Mouse (Mus musculus) 3T3-L1 (cell line): ENCODE data around the gene Arcn1.

ENCODE experiments used
- DNase-seq: peaks from one replicate; pipeline ENCODE4 v3.0.0-alpha.2; 2015; ENCODE audit warnings: low read depth, low spot score

Arcn1 gene

DNA sequence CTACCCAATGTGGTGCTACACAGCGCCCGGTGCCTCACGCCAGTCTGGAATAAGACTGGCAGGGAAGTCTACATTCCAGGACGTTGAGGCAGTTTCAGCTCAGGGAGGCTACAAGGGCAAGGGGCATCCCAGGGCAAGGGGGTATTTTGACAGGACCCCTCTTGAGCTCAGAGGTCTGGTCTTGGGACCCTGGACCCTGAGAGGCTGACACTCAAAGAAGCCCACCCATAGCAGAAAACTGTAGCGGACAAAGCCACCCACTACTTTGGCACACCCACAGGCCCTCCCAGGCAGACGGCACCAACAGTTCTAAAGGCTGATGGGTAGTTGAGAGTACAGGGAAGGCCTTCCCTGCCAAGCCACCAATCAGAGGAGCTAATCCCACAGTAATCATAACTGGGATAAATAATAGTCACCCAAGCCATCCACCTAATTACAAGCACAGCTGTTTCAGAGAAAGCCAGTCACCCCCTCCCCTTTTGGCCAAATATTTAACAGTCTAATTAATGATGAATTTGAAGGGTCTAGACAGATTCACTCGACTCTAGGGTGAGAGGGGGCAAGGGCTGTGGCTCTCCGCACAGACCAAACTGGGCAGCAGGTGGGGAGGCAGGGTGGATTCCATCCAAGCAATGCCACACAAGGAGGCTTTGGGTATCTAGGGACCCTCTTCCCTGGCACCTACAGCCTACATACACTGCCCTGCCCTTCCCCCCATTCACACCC lies 47.9 kb downstream of the Arcn1 start:
- DNase-seq, result no peak

DNA sequence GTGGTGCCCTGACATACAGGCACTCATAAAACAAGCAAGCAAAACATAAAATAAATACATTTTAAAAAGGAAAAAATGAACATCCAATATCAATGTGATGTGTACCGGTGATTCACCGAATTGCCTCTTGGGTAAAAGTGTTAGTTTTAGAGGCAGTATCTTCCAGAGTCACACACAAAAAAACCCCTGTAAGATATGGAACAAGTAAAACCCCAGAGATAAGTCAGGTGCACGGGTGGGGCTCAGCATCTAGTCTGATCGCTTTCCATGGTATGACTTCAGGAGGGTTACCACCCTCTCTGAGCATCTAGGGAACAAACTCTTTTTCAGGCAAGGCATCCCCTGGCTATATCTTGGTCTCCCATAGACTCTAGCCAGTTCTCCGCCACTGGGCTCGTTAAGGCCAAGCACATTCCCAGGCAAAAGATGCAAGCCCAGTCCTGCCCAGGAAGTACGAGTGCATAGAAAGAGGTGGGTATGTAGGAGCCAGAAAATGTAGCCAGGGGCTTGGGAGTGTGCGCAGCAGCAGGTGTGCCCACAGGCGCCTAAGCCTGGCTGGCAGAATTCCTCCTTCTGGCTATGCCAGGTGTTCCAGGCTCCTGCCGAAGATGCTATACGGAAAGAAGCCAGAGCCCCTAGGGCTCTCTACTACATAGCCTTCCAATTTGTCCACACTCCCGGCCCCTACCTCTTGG lies 48.6 kb downstream of the Arcn1 start:
- no peak for DNase-seq

DNA sequence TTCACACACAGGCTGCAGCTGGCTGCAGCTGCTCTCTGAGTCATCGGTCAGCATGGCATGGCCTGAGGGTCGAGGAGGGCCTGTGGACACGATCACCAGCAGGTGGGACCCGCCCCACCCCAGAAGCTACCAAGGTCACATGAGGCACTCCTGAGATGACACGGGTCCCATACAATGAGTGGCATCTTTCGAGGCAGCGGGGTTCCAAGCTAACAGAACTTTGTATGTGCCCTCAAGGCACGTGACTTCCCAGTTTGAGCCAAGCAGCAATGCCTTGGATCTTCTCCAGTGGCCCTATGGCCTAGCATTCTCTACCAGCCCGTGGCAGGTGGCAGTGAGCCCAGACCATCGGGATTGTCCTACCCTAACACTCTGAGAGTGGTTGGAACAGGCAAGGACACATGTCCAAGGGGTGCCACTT lies 49.8 kb downstream of the Arcn1 start:
- no peak for DNase-seq

DNA sequence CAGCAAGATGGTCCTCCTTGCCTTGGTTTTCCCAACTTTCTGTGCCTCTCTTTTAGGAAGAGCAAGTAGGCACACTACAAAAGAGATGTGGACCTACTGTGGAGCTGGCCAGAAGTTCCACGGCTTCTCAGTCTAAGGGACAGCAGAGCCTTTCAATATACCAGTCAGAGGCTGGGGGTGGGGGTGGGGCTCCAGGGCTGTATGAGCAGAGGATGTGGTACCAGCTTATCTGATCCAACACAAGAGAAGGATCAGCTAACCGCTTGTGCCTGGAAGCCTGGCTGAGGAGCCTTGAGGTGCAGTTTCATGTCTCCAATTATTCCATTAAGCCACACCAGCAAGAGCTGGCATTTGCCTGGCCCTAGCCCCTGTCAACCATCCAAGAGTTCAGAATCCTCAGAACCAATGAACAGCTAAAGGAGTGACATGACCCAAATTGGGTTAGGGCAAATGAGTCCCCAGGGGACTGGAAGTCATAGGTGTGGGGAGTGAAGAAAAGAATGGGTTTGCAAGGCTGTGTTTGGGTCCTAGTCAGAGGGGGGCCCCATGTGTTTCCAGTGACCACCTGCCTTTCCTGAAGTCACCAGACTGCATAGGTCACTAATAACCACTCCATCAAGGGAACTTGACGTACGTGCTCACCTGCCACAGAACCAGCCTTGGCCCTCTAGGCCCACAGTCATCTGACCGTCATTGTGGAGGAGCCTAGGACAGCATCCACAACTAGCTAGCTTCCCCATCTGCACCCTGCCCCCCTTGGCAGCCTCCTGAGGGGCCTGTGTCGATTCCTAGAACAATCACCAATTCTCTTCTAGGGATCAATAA lies 50.4 kb downstream of the Arcn1 start:
- DNase-seq, result no peak

DNA sequence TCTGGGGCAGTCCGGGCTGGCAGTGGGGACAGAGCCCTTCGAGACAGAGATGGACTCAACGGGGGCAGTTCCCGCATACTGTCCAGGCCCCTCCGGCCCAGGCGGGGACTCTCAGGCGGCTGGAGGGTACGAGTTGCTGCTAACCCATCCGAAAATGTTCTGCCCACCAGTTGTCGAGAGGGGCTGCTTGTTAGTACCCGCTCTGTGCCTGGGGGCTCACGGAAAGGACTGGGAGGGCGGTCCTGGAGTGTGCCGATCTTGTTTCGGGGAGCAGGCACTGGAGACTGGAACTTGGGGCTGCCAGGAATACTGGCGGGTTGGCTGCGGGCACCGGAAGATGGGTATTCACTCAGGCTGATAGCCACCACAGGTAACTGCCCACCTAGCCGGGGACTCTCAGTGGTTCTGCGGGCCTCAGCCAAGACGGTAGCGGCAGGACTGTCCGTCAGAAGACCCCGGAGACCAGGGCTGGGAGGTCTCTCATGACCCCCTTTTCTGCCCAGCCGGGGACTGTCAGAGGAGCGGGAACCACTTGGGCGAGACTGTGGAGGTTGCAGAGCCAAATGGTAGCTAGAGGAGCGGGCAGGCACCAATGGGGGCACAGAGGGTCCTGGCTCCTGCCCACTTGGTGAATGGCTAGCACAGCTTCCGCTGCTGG lies 51.8 kb downstream of the Arcn1 start:
- no peak for DNase-seq

DNA sequence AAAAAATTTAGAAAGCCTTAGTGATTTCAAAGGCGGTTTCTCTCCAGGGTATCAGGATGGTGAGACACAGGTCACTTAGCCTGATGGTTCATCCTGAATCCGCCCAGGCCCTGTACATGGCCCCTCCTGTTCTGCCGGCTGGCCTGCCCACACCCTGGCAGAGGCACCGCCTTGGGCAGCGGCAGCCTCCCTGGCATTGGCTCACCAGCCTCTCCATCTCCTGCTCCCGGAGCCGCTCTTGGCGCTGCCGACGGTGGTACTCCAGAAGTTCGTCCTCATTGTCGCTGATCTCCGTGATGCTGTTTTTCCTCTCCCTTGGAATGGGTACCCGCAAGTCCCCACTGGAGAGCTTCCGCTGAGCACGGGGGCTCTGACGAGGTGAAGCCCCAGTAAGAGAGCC lies 52.5 kb downstream of the Arcn1 start:
- no peak for DNase-seq

DNA sequence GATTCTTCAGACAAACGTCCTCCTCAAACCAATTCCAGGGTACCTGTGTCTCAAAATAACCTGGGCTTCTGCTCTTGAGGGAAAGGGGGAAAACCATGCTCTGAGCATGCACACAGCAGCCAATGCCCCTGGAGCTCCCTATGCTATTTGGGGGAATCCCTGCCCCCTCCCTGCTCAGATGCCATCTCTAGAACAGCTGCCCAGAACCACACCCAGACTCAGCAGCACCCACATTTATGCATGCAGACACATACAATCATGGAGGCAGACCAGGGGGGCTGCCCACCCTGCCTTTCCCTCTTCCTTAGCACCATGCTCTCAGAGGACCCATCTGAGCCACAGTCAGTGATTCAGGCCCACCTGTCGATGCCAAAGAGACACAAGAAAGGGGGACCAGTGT lies 54.1 kb downstream of the Arcn1 start:
- no peak for DNase-seq

DNA sequence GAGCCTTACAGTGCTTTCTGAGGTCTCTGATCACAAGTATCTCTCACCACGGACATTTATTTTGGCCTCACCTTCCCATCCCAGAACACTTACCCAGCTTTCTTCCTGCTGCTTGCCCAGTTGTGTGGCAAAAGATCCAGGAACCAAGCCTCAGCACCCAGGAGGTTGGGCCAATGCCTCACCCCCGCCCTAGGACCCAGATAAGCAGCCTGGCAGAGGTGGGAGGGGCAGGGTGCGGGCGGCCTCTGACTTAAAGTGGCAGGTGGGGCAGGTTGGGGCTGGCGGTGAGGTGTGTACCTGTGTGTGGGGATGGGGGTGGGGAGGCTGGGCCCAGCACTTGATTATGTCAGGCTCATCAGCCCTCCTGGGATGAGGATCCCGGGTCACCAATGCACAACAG lies 54.6 kb downstream of the Arcn1 start:
- DNase-seq, result no peak

DNA sequence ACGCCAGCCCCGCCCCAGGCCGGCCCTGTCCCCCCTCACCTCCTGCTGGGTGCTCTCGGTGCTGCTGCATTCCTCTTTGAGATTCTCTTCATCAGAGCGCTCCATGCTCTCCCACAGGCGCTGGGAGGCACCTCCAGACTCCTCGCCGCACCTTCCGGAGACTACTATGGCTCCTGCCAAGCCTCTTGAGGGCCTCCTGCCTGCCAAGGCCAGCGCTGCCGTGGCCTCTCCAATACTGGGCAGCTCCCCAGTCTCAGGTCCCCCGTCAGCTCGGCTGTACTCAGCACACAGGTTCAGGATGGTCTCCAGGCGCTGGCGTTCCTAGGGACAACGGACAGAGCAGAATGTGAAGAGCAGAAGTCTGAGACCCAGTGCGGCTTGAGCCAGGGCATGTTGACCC lies 56.0 kb downstream of the Arcn1 start:
- no peak for DNase-seq

DNA sequence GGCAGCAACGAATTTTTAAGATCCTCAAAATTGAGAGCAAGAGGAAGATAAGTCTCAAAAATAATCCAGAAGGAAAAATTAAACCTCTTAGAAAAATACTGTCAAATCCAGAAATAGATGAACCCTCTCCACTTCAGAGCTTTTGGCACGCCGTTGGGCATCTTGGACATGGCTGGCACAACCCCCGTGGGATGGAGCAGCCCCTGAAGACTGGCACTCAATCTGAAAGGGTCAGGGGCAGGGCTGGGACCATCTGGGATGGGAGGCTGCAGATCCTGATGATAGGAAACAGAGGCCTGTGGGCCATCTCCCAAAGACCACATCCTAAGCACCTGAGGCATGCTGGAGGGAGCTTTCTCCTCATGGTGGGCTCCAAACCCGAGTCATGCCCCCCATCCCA lies 57.4 kb downstream of the Arcn1 start:
- DNase-seq, result no peak

DNA sequence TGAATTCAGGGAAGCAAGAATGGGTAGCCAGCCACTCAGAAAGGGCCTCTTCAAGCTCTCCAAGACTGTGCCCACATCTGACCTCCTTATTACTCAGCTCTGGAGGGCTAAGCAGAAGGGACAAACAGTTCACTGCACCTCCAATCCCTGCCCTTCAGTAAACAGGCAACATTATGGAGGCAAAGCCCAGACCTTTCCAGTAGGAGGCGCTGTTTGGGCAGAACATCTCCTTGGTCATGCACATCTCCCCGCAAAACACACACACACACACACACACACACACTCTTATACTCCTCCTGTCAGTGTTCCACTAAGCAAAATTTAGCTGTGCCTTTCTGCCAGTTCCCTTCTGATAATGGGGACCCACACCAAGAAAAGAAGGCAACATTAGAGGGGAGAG lies 58.0 kb downstream of the Arcn1 start:
- peak; percentile 64 for DNase-seq

DNA sequence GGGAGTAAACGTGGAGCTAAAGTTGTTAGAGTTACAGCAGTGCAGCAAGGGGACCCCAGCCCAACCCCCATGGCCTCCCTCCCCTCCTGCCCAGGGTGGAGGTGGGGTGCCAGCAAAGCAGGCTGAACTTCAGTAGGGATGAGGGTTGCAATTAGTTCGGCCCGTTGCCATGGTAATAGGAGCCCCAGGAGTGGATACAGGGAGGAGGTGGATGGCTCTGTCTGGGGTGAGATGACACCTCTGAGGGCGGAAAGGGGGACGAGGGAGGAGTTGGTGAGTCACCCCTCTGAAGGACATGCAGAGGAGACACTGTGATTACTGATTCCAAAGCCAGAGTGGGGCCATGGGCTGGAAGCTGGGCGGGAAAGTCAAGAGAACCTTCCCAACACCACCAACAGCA lies 58.7 kb downstream of the Arcn1 start:
- DNase-seq, result no peak

DNA sequence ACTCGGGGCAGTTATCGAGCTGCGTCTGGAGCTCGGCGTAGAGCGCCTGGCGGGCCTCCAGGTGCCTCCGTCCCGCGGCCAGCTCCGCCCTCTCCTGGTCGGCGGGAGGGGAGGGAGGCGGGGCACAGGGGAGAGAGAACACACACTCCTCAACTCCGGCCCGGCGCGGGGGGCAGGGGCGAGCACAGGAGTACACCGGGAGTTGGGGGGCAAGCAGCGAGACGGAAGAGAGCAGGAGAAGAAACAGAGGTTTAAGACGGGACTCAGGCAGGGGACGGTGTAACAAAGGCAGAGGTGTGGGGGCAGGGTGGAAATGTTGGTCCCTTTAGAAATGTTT lies 59.2 kb downstream of the Arcn1 start:
- DNase-seq, result no peak

DNA sequence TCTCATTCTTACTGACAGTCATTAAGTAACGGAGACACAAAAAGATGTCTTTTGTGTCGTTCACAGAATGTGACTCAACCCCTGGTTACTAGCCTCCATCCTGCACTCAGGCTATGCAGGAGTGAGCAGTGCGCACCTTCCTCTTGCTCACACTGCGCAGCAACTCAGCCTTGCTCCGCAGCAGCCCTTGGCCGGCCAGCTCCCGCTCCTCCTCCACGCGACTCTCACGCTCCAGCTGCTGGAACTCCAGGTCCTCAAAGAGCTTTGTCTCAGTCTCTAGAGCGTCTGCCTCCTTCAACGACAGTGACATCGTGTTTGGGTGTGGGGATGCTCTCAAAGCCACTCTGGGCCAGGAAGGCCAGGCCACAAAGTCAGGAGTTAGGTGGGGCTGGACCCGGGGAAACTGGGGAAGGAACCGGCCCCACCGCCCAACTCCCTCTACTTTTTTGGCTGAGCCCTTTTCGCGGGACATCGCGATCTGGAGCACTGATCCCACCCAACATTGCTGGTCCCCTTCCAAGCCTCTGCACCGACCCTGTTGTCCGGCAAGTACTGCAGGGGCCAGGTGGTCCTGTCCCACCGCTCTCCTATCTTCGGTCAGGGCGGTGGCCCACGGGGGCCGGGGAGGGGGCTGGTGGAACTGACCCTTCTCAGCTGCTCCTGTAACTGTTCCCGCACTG lies 59.8 kb downstream of the Arcn1 start:
- no peak for DNase-seq

DNA sequence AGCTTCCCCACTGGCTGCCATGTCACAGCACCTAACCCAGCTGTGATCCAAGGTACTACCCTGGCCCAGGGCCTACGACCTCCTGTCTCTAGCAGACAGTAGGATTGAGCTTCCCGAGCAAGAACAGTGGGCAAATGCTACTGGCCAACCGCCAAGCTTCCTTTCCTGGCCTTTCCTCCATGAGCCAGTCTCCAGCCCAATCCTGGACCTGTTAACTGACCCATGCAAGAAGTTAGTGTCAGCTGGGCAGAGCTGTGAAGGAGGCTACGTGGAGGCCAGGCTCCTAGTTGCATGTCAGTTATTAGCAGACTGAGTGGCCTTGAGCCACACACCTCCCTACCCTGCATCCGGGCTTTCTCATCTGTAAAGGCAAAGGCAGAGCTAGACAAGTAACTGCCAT lies 67.9 kb downstream of the Arcn1 start:
- no peak for DNase-seq

DNA sequence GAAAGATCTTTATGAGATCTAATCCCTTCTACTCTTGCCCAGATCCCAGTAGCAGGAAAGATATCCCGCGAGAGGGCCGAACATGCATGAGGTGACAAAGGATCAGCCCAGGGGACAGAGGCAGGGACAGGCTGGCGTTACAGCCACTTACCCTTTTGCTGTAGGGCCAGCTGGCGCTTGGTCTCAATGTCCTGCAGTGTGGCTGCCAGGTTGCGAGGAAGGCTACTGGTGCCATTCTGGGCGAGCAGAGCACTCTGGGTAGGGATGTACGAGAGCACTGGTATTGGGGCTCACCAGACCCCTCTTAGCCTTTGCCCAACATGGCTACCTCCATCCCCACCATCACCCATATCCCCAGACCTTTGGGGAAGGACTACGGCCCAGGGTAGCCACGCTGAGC lies 68.4 kb downstream of the Arcn1 start:
- DNase-seq, result no peak

DNA sequence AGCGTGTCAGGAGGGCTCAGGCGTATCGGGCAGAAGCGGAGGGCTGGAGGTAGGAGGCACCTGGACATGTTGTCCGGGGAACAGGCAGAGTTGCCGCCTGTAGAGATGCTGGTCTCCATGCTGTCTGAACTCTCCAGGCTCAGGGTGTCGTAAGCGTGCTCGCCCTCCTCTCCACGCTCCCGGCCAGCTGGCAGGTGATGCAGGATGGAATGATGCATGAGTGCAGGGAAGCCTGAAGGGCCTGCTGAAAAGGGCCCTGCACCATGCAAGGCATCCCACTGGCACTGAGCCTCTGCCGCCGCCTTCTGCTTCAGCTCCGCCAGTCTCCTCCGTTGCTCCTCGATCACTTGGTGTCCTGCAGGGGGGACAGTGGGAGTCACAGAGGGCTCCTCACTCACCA lies 69.8 kb downstream of the Arcn1 start:
- no peak for DNase-seq

DNA sequence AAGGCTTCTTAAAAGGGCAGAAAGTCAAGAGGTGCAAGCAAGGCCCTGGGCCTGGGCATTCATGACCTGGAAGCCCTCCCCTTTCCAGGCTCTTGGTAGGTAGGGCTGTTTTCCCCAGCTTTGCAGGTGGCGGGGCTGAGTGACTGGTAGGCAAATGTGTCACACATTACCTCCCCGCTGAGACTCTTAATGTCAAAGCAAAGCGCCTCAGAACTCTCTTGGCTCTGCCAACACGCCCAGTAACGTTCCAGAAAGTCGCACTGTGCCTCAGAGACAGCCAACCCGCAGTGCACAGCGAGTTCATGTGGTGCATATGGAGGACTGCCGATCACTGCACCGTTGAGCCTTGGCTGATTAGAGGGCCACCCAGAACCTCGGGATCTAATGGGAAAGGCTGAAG lies 74.6 kb downstream of the Arcn1 start:
- DNase-seq, result no peak

DNA sequence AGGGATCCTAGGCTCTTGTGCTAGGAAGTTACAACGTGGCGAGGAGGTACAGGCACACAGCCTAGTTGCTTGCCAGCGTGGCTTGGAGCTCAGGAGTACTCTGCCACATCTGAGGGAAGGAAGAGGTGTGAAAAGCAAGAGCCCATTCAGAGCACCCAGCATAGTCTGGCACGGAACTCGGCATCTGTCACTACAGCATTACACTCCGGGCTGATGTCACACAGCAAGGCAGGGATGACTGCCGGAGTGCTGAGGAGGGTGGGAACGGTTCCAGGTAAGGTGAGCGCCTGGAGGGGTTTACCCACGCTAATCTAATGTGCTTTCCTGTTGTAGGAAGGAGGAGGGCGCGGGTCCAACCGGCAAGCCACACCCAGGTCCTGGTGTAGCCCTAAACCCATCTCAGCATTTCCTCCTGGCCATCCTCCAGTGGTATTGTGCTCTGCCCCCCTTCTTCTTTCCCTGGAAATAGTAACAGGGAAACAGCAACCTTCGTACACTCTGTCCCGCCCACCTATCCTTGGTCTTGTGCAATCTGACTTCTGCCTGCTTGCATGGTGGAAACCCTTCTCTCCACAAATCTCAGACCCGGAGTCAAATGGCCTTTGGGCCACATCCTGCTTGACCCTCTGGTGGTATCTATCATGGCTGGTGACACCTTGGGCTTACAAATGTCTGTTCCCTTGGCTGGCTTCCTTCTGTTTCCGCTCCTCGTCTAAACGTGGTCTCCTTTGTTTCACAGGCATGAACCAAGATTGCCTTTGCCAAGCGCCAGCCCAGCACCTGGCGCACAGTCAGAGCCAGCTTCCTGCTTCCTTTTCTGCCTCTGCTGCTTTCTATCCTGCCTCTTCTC lies 75.7 kb downstream of the Arcn1 start:
- peak; percentile 38 for DNase-seq
